Mouse (Mus musculus) A20 (cell line): ENCODE results near the gene Mms22l.
"Not testable (repeated sequence)": the region's sequence is repeated elsewhere in the genome, so short reads cannot be mapped to it uniquely, and the experiment has no call there.

ENCODE experiments used
- DNase-seq: peaks from one replicate; pipeline ENCODE4 v3.0.0-alpha.2; 2011; ENCODE audit warnings: low read depth, low spot score

Gene Mms22l

DNA sequence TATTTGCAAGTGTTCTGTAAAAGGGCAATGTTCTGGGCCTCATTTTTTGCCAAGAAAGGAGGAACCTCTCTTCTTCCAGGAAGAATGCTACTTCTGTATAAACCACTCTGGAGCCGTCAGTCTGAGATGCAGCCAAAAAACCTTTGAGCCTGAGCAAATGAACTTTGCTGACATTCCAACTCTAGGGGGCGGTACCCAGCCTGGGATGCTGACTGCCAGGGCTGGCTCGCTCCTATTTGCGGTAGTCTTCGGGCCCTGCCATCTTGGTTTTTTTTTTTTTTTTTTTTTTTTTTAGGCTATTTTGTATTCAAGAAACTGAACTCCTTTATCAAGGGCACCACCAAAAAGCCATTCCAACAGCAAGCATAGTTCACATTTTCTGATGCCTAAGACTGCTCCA lies 124.2 kb downstream of the Mms22l start:
- no peak for DNase-seq

DNA sequence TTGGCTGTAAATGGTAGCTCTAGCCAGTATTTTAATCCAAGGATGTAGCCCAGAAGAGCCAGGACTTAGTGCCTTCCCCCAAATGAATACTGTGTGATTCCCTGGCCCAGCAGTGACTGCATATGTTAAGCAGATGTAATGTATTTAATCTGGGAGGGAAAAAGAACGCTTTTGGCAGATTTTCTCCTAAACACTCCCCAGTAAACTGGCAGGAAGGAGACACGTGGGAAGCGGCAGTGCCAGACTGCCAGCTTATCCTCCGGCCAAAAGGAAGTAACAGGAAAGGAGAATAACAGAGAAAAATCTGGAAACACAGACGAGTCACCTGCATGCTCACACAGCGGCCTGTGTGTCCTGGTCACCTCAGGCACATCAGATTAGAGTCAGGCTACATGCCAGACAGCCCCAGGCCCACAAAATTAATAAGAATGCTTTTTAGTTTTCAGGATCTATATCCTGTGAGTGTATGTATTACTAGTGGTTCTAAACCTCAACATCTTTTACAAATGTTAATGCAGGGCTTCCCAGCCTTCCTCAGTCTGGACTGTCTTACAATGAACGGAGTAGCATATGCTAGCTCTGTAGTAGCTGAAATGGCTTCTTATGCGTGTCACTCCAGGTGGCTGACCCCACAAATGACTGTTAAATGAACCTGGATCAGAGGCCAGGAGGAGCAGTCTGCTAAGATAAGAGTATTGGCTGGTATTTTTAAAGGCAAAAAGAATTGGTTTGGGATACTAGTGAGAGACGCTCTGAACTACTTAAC lies 125.4 kb downstream of the Mms22l start:
- no peak for DNase-seq

DNA sequence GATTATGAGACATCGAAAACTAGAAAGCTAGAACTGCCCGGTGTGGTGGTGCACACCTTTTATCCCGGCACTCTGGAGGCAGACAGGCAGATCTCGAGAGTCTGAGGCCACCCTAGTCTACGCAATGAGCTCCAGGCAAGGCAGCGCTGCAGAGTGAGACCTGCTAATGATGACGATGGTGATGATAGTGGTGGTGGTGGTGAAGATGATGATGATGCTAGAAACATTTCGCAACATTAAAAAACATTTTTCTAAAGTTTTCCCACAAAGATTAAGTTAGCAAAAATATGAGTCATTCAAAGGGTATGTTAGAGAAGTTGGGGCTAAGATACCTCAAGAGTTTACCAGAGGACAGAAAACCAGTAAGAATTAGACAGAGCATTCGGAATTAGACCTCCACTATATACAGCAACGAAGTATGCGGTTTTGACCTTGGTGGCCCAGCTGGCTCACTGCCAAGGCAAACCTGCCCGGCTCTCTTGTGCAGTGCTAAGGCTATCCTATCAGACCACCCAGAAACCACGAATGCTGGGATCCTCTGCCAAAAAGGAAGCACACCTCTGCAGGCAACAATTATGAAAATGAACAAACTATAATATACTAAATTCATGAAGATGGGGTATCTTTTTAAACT lies 129.8 kb downstream of the Mms22l start:
- DNase-seq = no peak

DNA sequence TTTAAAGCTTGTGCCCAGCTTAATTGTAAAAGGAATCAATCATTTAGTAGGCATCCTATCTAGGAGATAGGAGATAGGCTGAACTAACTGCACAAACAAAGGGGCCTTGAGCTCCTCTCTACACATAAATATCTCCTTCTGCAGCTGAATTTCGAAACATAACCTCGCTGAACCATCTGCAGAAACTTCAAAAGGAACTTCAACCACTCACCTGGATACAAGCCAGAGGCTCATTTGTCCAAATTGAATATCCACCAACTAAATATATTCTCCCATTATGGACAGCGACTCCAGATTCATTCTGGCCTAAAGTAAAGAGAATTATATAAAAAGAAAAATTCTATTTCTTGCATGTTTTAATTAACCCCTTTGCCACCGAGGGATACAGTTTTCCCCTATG lies 130.4 kb downstream of the Mms22l start:
- no peak for DNase-seq

DNA sequence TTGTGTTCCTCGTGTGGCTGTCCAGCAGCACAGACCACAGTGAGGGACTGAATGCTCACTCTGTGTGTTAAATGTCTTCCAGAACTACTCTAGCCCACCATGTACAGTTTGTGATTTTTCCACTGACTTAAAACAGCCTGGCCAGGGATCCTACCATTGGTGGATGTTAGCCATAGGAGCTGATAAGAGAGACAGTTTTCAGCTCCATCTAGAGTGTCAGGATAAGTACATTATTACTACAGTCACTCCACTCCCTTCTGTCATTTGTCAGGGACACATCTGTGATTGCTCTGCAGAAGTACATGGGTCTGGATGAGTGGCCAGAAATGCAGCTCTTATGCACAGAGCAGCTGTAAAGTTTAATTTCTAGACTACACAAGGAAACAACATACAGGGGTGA lies 131.6 kb downstream of the Mms22l start:
- DNase-seq = no peak

DNA sequence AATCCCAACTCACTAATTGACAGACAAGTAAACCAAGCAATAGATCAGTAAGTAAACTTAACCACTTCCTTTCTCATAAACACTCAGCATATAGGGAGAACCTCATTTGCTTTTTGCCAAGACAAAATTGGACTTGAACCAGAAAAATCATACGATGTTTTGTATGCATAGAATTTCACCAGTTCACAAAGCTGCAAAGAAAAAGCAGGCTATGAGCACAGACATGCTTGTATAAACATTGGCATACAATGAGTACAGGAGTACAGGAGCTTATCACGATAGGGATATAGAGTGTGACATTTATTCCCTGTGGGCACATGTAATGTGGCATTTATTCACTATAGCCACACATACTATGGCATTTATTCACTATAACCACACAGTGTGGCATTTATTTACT lies 134.2 kb downstream of the Mms22l start:
- DNase-seq = no peak

DNA sequence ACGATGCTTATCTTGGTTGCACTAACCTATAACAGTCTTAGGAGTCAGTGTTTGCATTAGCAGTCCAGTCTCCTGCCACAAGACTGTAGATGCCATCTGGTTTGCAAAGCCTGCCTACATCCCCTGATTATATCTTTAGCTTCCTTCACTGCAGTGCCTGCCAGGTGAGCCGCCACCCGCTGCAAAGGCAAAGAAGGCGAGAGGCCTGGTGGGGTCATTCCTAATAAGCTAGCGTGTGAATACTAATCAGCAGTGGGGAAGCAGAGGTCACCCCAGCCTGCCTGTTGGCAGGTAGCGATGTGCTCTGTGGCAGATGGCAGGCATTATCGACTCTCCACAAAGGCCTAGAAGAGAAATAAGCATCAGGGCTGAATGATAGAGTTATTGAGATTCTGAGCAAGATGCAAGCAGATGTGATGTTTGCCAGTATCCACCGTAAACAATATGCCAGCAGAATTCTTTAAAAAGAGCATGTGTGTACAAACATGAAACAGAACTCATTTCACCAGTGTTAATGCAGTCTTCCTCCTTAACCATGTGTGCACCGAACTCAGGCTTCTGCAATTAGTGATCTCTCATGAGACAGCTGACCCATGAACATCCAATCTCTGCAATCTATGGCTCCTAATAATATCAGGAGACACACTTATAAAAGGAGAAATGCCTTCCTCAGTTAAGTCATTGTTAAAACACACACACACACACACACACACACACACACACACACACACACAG lies 135.1 kb downstream of the Mms22l start:
- DNase-seq = no peak

DNA sequence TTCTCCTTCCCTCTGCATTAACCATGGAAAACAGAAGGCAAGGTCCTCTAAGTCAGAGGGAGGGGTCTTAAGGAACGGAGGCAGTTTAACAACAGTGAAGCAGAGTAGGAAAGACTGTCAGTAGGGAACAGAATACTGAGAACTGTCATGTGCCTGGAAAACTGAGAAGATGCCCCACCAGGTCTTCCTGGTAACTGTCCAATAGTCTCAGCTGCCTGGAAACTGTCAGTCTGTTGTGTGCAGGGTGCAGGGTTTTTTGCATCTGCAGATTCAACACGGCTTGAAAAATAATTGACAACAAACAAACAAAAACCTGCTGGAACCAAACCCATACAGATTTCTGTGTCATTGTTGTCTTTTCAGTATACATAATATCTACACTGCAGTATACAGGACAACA lies 146.1 kb downstream of the Mms22l start:
- DNase-seq = no peak

DNA sequence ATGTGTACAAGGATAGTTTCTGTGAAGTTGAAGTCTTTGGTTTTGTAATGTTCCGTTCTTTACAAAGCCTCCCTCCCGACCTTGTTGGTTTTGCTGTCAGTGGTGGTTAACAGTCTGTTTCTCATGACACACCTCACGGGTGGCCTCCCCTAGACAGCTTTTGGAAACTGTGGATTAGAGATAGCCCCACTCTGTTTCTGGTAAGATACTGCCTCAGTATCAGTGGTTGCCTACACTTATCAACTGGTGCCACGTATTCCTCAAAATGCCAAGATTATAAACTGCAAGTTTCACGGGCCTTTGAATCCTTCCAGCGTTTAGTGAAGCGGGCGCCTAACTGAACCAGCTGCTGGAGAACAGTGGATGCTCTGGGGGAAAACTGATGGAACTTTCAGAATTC lies 148.5 kb downstream of the Mms22l start:
- DNase-seq = not testable (repeated sequence)
